Mouse (Mus musculus): ENCODE results near the gene 4430402I18Rik. TPM values are rescaled to one million over a fixed set of nuclear protein-coding genes. Genes with fewer than 3 reads are reported as not detected.
"Not testable (repeated sequence)": the region's sequence is repeated elsewhere in the genome, so short reads cannot be mapped to it uniquely, and the experiment has no call there.

Gene 4430402I18Rik
- polyA plus RNA-seq (2012; rRNA removed): 0.74 and 0.90 TPM in 2 replicates

DNA sequence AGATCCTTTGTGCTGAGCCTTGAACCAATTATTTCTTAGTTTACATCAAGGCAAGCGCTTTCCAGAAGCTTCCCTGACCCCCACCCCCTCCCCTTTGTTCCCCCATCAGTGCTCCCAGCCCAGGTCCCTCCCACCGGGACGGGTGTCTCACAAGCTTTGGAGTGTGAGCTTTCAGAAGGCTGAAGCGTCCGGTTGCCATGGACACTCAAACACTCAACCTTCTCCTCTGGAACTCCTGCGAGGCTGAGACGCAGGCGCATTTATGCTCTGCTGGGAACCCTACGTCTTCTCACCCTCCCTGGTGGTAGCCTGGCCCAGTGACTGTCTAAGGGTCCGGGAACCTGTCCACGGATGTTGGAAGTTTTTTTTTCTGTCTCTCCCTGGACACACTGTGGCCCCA is at the start of gene 4430402I18Rik:
Gene 4430402I18Rik (minus strand): TSS at position 149 of the 400 bp plus-strand sequence.
- TF ChIP-seq CTCF (IDR thresholded peaks at IDR 0.05; ENCODE audit: borderline replicate concordance, extremely low read depth, insufficient read depth, insufficient read length) (no peak), POLR2A (IDR thresholded peaks at IDR 0.05; ENCODE audit: borderline replicate concordance, extremely low read depth, insufficient read depth, insufficient read length, poor library complexity, severe bottlenecking) (no peak)
- DNase-seq (ENCODE audit: low read depth): peak; percentile 79

DNA sequence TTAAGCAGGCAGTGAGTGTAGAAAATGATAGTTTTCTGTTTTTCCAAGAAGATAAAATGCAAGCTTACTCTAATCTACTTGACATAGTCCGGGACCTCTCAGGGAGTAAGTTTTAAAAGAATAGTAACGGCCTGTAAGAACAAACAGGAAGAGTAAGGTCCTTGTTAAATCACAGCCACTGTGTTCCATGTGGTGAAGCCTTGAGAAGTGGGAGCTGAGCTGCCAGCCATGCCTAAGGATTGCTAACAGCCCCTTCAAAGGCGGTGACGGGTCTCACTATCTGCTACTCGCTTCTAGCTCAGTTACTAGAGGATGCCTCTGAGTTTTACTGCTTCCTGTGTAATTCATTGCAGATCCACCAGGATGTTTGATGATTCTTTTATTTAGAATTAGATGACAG is 49.2 kb upstream of the 4430402I18Rik start:
- no peak for DNase-seq (ENCODE audit: low read depth)
- TF ChIP-seq CTCF (IDR thresholded peaks at IDR 0.05; ENCODE audit: borderline replicate concordance, extremely low read depth, insufficient read depth, insufficient read length) (no peak), POLR2A (IDR thresholded peaks at IDR 0.05; ENCODE audit: borderline replicate concordance, extremely low read depth, insufficient read depth, insufficient read length, poor library complexity, severe bottlenecking) (no peak)

DNA sequence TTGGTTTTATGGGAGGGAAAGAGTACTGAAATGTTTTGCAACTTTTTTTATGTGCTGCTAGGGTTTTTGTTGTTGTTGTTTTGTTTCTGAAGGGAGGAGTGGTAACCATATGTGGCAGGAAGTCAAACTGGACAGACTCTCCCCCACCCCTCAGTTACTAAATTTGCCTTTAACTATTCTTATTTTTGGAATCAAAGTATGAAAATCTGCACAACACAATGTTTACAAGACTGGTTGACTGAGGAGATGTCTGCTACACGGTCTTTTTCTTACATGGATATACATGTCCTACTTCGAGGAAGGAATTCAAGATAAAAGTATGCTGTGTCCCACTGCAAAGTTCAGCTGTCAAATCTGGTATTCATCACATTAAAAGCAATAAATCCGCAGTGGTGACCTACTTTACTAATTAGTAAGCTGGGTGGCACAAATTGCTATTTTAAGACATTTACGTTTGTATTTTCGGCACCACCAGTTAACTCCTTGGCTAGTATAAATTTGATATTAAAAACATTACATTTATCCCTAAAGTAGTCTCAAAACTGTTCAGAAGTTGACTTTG is 48.7 kb upstream of the 4430402I18Rik start:
- no peak for DNase-seq (ENCODE audit: low read depth)
- TF ChIP-seq POLR2A (IDR thresholded peaks at IDR 0.05; ENCODE audit: borderline replicate concordance, extremely low read depth, insufficient read depth, insufficient read length, poor library complexity, severe bottlenecking): no peak
- TF ChIP-seq CTCF (IDR thresholded peaks at IDR 0.05; ENCODE audit: borderline replicate concordance, extremely low read depth, insufficient read depth, insufficient read length): no peak

DNA sequence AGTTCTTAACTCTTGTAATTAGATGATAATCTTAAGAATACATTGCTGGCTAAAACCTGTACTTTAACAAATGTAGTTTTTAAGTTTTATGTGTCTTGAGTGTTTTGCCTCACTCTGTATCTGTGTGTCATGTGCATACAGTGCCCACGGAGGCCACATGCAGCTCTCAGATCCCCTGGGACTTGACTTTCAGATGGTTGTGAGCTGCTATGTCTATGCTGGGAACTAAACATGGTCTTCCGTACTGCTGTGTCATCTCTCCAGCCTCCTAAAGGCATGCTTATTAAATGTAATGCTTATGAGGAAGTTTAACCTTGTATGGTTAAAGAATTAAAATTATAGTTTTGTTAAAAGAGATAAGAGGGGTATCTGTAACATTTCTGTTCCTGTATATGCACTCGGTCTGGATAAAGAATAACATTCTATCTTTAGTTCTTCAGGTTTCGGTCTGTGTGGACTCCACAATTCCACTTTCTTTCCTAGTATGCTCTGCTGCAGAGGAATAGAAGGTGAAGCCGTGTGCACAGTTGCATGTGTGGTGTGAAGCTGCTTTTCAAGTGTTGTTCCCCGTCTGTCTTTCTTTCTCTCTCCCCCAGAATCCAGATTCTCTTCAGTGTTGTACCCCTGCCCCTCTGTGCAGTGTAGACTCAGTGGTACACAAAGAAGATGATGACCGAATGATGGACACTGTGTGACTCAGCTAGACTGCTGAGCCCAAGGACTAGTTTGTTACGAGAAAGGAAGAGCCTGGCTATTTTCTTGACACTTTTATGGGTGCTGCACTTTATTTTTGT is 48.0 kb upstream of the 4430402I18Rik start:
- DNase-seq (ENCODE audit: low read depth): no peak

DNA sequence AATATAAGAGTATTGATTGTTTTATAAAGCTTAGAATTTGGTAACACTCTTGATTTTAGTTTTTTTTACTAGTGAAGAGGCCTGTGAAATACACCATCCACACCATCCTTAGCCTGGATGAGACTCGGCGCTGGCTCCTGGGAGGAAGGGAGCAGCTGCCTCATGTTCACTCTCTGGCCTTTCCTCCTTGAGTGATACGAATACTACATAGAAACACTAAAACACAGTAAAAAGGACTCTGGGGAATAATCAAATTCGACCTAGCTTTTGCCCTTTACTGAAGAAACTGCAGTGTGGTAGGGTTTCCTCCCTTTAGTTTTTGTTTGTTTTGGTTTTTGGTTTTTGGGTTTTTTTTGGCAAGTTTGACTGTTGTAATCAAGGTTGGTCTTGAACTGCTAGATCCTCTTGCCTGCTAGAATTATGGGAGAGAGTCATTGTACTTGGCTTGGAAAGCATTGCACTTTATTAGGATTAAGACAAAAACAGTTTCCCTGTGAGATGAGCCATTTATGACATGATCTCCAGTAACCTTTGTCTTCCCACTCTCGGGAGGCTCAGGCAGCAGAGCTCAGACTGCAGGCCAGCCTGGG is 47.0 kb upstream of the 4430402I18Rik start:
- no peak for TF ChIP-seq CTCF (IDR thresholded peaks at IDR 0.05; ENCODE audit: borderline replicate concordance, extremely low read depth, insufficient read depth, insufficient read length)
- TF ChIP-seq POLR2A (IDR thresholded peaks at IDR 0.05; ENCODE audit: borderline replicate concordance, extremely low read depth, insufficient read depth, insufficient read length, poor library complexity, severe bottlenecking): no peak
- no peak for DNase-seq (ENCODE audit: low read depth)

More for the DNA sequence above, 48.0 kb upstream of the 4430402I18Rik start:
- TF ChIP-seq CTCF (IDR thresholded peaks at IDR 0.05; ENCODE audit: borderline replicate concordance, extremely low read depth, insufficient read depth, insufficient read length) (no peak), POLR2A (IDR thresholded peaks at IDR 0.05; ENCODE audit: borderline replicate concordance, extremely low read depth, insufficient read depth, insufficient read length, poor library complexity, severe bottlenecking) (no peak)

DNA sequence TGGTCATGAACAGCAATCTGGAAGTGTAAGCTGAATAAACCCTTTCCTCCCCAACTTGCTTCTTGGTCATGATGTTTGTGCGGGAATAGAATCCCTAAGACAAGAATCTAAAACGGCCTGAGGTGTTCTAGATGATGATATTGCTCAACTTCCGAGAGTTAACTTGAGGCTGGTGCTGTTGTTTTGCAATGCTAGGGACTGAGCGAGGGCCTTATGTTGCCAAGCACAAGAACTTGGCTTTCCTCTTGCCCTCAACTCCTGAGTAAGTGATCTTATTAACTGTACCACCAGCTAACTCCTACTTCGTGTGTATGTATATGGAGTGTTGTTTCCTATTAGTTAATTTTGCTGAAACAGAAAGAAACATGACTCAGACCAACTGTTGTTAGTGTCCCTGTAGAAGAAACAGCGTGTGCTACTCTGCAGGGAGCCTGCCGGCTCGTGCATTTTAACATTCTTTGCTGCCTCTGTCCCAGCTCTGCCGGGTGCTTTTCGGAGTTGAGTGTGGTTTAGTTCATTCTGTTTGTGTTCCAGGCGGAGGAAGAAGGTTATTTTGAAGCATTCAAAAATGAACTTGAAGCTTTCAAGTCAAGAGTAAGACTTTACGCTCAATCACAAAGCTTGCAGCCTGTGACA is 43.9 kb upstream of the 4430402I18Rik start:
- TF ChIP-seq CTCF (IDR thresholded peaks at IDR 0.05; ENCODE audit: borderline replicate concordance, extremely low read depth, insufficient read depth, insufficient read length): no peak
- no peak for TF ChIP-seq POLR2A (IDR thresholded peaks at IDR 0.05; ENCODE audit: borderline replicate concordance, extremely low read depth, insufficient read depth, insufficient read length, poor library complexity, severe bottlenecking)
- no peak for DNase-seq (ENCODE audit: low read depth)

DNA sequence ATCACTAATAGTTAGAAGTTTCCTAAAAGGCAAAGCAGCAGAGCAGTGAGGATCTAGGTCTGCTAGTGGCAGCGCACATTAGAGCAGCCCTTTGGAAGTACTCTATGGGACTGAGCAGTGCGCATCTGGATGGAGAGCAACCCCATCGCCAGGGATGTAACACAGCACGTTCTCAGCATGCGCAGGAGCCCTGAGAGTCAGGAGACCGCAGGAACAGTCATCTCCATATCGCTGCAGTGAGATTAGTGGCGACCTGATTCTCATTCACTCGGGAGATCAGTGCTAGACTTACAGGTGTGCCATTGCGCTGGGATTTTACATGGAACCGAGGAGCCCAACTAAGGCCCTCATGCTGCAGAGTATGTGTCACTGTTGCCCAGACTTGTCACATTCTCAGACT is 41.4 kb upstream of the 4430402I18Rik start:
- DNase-seq (ENCODE audit: low read depth): no peak
- TF ChIP-seq POLR2A (IDR thresholded peaks at IDR 0.05; ENCODE audit: borderline replicate concordance, extremely low read depth, insufficient read depth, insufficient read length, poor library complexity, severe bottlenecking): no peak
- TF ChIP-seq CTCF (IDR thresholded peaks at IDR 0.05; ENCODE audit: borderline replicate concordance, extremely low read depth, insufficient read depth, insufficient read length): no peak

DNA sequence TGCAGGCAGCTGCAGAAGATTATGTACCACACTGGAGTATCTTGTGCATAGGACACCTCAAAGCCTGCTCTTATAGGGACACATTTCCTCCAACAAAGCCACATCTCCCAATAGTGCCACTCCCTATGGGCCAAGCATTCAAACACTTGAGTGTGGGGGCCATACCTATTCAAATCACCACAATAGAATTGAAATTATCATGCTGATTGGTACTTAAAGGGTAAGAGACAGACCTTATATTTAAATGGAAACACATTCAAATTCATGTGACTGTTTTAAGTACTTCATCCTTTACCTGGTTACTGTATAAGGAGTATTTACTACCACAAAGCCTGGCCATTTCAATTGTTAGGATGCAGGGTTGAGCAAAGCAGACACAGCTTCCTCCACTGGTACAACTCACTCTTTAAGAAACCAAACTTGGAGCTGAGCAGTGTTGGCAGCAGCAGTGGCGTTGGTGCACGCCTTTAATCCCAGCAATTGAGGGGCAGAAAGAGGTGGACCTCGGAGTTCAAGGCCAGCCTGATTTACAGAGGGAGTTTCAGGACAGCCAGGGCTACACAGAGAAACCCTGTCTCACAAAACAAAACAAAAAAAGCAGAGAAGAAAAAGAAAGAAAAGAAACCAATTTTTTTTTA is 40.6 kb upstream of the 4430402I18Rik start:
- TF ChIP-seq POLR2A (IDR thresholded peaks at IDR 0.05; ENCODE audit: borderline replicate concordance, extremely low read depth, insufficient read depth, insufficient read length, poor library complexity, severe bottlenecking) (no peak), CTCF (IDR thresholded peaks at IDR 0.05; ENCODE audit: borderline replicate concordance, extremely low read depth, insufficient read depth, insufficient read length) (no peak)

DNA sequence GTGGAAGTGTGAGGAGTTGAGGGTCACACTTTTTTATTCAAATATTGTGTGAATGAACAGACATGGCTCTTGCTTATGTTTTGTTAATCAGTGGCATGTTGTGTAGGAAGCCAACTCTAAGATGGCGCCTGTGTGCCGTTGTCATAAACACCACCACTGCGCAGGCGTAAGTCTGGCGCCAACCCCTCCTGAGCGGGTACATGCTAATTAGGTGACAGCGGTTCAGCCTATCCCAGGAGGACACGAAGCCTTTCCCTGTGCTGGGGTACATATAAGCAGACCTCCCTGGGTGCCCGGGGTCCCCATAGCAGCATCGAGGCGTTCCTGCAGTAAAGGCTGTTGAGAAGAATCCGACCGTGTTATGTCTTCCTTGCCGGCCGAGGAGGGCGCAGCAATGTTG is 32.7 kb upstream of the 4430402I18Rik start:
- DNase-seq (ENCODE audit: low read depth): not testable (repeated sequence)

More for the DNA sequence above, 40.6 kb upstream of the 4430402I18Rik start:
- no peak for DNase-seq (ENCODE audit: low read depth)

DNA sequence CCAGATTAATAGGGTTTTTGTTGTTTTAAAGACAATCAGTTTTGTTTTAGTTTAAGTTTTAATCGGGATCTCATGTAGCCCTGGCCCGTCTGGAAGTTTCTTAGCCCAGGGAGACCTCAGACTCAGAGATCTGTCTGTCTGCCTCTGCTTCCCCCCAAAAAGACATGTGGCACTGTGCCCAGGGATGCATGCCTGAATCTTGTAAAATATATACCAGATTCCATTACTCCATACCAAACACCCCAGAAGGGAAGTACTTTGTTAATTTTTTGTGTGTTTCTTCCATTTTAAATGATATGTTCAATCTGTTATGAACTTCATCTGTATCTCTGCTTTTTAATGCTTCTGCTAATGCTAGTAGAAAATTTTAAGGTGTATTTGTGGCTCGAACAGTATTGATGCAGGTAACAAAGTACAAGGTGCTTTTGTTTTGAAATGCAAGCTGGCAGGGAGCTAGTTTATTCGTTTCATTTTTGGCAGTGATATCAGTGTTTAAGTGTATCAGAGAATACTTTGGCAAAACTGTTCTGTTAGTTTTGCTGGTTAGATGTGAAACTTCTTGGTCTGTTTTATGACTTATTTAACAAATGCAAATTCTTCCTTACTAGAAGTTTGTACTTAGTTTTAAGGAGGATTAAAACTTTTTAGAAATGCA is 30.5 kb upstream of the 4430402I18Rik start:
- DNase-seq (ENCODE audit: low read depth): no peak
- TF ChIP-seq CTCF (IDR thresholded peaks at IDR 0.05; ENCODE audit: borderline replicate concordance, extremely low read depth, insufficient read depth, insufficient read length) (no peak), POLR2A (IDR thresholded peaks at IDR 0.05; ENCODE audit: borderline replicate concordance, extremely low read depth, insufficient read depth, insufficient read length, poor library complexity, severe bottlenecking) (no peak)

DNA sequence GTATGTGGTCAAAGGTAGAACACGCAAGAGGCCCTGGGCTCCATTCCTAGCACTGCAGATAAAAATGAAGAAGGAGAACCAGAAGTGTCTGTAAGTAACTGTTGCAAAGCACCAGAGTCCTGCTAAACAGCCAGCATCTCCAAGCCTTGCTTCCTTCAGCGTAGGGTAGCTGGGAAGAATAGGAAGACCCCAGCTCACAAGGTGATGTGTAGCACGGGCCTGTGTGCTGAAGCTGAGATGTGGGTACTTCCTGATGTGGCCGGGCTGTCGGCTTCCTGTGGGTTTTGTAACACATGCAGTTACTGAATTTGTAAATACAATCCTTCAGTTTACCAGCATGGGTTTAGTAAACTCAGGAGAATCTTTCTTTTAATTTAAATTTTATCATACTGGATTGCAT is 27.8 kb upstream of the 4430402I18Rik start:
- TF ChIP-seq POLR2A (IDR thresholded peaks at IDR 0.05; ENCODE audit: borderline replicate concordance, extremely low read depth, insufficient read depth, insufficient read length, poor library complexity, severe bottlenecking) (no peak), CTCF (IDR thresholded peaks at IDR 0.05; ENCODE audit: borderline replicate concordance, extremely low read depth, insufficient read depth, insufficient read length) (no peak)

More for the DNA sequence above, 27.8 kb upstream of the 4430402I18Rik start:
- DNase-seq (ENCODE audit: low read depth): no peak

All from brain, embryonic 14.5 days (tissue).